Mouse (Mus musculus) adrenal gland (tissue): ENCODE measurements around the gene Setd1a.
"Not testable (repeated sequence)": the region's sequence is repeated elsewhere in the genome, so short reads cannot be mapped to it uniquely, and the experiment has no call there.

ENCODE experiments used
- intact Hi-C: fragments of 180-260 bp; cut with DNase I; formaldehyde crosslinking; loops from one replicate; pipeline ENCODE4 v1.15.1; 2025
- long read RNA-seq, 2 experiments: library from polyadenylated mRNA; unstranded; transcript quantifications; one replicate each; pipeline ENCODE4 v2.0.0; 2020; ENCODE audit warnings: borderline replicate concordance in 1 of 2; ENCODE audit not compliant: insufficient replicate concordance in 1 of 2

Setd1a gene
- long read RNA-seq, experiment 1, partial matches to known transcripts: 2 of 3 reads
- long read RNA-seq, experiment 1, other reads (novel, unspliced or antisense): 1 of 3 reads
- long read RNA-seq, experiment 2, partial matches to known transcripts: 0 of 1 reads
- long read RNA-seq, experiment 2, other reads (novel, unspliced or antisense): 1 of 1 reads

DNA sequence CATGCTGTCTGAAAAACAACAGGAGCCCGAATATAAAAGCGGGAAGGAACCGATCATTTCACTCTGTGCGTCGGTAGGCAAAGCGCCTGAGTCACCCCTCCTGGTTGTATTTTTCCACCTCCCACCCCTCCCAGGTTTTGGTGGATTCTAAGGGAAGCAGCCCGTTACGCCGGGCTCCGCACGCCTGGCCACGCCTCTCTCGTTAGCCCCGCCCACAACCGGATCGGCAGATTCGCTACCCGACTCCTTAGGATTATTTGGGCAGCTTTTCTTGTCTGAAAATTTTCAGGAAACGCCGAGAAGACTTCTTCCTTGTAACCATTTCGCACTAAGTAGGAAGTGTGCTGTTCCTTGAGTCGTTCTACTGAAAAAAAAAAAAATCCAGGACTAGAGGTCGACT lies at the start of gene Setd1a:
TSS of gene Setd1a (plus strand) at position 245 of the 400 bp plus-strand sequence.
- intact Hi-C loops: no loop called here

DNA sequence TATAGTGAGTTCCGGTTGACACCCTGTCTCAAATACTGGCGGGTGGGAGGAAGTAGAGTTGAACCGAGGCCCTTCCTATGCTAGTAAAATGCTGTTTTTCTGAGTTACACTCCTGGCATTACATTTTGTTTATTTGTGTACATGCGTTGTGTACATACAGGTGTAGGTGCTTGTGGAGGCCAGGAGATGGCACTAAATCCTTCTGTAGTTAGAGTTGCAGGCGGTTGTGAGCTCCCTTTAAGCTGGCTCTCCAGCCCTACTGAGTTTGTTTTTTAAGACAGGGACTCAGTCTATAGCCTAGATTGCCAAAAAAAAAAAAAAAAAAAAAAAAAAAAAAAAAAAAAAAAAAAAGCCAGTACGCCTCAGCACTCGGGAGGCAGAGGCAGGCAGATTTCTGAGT lies 48.6 kb upstream of the Setd1a start:
- intact Hi-C loops: no loop called here

DNA sequence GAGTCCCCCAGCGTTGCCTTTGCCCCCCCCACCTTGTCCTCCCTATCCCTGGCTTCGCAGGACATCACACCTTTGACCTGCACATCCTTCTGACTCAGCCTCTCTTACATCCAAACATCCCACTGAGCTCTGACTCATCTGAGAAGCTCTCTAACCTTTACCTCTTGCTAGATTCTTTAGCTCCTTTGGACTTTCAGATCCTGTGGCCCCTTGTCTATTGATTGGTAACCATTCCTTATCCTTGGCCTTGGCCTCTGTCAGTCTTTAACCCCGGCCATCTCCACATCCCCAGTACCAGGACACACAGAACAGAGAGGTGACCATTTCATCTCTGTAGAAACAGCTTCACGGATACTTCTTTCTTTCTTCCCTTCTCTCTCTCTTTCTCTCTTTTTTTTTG lies 46.3 kb upstream of the Setd1a start:
- intact Hi-C loops: no loop called here

DNA sequence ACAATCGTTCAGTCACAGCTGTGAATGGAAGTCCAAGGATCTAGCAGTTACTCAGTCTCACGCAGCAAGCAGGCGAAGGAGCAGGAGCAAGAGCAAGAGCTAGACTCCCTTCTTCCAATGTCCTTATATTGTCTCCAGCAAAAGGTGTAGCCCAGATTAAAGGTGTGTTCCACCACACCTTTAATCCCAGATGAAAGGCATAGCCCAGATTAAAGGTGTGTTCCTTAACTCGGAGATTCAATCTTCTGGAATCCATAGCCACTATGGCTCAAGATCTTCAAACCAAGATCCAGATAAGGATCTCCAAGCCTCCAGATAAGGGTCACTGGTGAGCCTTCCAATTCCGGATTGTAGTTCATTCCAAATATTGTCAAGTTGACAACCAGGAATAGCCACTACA lies 44.4 kb upstream of the Setd1a start, which contains the start of gene Ctf2:
TSS of gene Ctf2 (minus strand) at position 101 of the 400 bp plus-strand sequence.
- intact Hi-C loops: not testable (repeated sequence)

DNA sequence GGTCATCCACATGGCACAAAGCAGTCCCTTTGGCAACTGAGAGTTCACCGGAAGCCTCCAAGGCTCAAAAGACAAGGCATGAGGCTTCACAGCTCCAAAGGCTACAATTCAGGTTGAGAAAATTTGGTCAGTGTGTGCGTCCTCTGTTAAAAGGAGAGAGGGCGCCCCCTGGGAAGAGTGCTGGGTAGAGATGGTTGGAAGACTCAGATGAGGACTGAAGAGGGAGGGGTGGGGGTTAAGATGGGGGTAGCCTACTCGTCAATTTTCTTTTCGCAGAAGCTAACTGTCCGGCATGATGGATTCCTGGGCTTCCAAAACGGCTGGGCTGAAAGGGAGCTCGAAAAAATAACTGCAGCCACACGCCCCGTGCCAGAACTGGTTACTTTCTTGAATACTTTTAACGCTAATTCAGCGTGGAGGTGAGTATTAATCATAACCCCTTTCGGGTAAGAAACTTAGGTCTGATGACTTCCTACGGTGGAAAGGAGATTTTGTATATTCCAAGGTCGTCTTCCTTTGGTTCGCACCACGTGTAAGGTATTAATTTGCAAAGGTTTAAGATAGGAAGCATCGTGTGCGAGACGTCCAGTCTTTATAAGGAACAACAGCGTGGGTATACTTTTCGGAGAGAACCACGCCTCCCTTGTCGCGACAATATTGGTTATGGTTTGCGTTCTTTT lies 32.0 kb upstream of the Setd1a start, which contains the start of gene Fbxl19:
TSS of gene Fbxl19 (plus strand) at position 178 of the 680 bp plus-strand sequence.
- intact Hi-C loops: loop anchor here (5.0 kb wide), 1 partner anchor 77 kb away; no protein-coding TSS in a partner anchor

DNA sequence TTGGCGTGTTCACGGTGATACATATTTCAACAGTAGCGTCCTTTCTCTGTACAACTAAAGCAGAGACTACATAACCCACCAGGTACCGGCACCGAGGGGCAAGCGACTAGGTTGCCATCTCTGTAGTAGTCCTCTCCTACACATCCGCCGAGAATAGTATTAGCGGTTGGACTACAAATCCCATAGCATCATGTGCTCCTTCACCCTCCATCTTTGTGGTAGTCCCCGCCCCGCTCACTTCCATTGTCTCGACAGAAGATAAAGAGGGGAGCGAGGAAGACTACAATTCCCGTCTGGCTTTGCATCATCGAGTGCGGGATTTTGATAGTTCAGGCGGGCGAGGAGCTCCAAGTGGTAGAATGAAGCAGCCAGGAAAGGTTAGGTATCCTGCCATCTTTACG lies 31.2 kb upstream of the Setd1a start:
- intact Hi-C loops: no loop called here

DNA sequence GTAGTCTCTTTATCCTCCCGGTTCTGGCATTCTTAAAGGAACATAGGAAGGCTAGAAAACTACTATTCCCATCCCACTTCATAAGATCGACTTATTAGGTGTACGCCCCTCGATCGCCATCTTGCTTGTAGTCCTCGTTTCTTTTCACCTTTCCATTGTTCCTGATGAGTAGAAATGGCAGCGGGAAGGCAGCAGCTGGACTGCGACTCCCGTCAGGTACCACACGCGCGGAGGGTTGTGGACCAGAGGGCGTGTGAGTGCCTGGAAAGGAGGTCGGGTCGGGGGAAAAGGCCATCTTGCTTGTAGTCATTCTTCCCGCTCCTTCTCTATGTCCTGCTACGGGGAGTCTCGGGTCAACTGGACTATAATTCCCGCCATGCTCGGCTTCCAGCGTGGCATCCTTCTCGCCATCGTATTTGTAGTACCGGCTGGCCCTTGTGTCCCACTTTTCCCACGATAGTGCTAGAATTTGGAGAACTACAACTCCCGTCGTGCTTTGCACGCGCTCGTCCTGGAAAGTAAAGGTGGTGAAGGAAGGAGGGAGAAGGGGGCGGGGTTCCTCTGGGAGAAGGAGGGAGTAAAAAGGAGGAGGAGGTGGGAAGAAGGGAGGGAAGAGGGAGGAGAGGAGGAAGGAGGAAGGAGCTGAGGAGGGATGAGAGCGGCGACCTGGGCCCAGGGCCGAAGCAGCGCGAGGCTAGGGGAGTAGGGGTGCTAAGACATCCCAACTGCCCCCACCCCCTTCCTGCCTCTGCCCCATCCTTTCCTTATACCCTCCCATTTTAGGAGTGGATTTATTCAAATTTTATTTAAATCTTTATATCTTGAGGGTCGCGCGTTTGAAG lies 30.6 kb upstream of the Setd1a start:
- intact Hi-C loops: no loop called here

DNA sequence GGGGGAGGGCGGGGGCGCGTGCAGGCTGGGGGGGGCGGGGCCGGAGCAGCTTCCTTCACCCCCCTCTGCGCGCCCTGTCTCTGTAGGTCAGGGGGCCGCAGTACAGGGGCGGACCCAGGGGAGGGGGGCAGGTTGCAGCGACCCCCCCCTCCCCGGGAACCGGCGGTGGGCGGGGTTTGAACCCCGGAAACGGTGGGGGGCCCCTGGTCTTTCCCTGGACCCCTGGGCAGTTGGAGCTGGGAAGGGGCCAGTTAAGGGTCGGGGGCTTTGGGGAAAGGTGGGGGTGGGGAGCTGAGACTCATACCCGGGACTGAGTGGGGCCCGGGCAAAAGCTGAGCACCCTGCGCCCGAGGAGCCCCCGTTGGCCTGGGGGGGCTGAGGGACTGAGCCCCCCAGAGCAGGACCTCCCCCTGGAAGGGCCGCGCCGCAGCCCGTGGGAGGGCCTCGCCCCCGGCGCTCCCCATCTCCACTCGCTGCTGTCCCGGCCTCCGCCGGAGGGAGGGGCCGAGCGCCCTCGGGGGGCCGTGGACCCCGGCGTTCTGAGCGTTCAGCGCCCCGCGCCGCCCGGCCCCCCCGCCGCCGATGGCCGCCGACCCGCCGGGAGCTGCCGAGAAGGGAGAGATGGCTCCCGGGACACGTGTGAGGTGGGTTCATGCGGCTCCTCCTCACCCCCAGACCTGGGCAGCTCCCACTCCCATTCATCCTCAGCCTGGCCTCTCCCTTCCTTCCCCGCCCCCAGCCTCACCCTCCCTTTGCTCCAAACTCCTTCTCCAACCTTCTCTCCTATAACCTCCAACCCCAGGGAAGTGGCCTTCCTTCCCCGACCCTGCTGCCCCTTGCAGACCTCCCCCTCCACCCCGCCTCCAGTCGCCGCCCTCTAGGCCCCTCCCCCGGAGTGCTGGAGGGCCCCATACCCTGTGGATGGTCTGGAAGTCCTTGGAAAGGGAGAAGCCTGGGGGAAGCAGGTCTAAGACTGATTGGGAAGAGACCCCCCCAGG lies 29.7 kb upstream of the Setd1a start:
- intact Hi-C loops: no loop called here

DNA sequence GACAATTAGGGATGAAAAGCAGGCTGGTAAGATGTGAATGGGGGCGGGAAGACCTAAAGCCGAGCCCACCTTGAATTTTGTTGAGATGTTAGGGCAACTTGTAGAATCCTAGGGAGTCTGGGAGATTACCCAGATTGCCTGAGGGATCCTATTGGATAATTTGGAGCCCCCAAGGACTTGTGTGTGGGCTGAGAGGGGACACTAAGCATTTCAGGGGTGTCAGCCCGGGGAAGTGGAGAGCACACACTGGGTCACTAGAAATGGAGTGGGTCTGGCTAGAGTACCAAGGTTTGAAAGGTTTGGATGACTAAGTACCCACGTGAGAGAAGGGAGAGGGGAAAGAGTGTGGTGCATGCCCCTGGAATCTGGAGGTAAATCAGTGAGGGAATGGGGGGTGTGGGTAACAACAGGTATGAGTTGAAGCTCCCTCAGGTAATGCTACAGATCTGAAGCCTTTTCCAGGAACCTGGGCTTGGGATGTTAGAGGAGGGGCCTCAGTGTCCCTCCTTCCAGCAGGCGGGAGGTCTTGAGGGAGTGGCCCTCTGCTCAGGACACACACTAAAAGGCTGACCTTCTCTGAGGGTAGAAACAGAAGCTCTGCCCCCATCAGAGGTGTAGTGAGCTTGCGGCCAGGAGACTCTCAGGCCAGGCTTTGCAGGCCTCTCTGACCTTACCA lies 28.8 kb upstream of the Setd1a start:
- intact Hi-C loops: no loop called here

DNA sequence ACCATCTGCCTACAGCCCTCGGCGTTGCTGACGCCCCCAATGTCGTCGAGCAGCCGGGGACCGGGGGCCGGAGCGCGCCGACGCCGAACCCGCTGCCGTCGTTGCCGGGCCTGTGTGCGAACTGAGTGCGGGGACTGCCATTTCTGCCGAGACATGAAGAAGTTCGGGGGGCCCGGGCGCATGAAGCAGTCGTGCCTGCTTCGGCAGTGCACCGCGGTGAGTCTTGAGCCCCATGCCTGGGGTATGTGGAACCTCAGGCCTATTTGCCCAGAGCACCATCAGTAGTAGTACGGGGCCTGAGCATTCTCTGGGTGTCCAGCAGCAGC lies 28.3 kb upstream of the Setd1a start:
- intact Hi-C loops: no loop called here

DNA sequence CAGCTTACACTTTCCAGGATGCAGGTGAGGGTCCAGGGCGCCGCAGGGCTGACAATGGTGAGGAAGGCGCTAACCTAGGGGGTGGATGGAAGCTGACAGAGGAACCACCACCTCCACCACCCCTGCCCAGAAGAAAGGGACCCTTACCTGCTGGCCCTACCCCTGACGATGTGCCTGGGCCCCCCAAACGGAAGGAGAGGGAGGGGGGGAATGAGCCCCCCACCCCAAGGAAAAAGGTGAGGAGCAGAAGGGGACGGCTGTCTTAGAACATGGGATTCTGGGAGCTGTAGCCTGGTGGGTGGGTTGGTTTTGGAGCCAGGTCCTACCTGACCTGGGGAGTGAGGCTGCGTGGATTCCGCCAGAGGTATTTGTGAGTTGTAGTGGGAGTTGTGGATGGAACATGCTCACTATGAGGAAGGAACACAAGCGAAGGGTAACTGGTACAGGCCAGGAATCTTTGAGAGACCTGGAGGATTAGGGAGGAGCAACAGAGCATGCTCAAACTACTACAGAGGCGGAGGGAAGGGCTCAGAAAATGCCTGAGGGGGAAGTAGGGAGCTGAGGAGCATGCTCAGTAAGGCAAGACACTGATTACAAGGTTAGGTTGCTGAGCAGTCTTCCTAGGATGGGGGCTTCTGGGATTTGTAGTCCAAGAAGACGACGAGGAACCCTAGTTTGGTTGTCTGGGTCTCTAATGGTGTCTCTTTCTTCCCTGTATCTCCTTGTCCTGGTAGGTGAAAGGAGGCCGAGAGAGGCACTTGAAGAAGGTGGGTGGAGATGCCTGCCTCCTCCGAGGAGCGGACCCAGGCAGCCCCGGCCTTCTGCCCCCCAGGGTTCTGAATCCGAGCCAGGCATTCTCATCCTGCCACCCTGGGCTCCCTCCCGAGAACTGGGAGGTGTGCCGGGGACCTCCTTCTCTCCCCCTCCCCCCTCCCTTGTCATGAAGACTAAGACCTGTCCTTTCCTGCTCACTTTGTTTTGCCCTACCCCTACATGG lies 26.0 kb upstream of the Setd1a start:
- intact Hi-C loops: no loop called here

DNA sequence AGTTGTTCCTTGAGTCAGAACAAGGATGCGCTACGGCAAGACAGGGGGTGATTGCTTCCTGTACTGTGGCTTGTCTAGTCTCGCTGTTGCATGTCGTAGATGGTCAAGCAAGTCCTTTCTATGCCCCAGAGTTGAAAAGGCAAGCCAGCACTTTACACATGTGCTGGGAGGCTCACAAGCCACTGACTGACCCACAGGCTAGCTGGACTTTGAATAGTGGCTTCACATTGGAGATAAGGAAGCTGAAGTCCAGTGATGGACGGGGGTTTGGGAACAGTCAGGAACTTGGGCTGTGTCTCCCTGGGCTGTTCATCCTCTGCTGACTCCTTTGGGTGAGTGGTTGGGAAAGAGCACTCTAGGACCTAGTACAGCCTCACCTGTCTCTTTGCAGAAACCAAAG lies 24.9 kb upstream of the Setd1a start:
- intact Hi-C loops: no loop called here

DNA sequence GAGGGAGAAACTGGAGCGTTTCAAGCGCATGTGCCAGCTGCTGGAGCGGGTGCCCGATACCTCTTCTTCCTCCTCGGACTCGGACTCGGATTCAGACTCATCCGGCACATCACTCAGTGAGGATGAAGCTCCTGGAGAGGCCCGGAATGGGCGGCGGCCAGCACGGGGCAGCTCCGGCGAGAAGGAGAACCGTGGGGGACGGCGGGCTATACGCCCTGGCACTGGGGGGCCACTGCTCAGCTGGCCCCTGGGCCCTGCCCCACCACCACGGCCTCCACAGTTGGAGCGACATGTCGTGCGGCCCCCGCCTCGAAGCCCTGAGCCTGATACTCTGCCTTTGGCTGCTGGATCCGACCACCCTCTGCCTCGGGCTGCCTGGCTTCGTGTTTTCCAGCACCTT lies 24.4 kb upstream of the Setd1a start:
- intact Hi-C loops: no loop called here

DNA sequence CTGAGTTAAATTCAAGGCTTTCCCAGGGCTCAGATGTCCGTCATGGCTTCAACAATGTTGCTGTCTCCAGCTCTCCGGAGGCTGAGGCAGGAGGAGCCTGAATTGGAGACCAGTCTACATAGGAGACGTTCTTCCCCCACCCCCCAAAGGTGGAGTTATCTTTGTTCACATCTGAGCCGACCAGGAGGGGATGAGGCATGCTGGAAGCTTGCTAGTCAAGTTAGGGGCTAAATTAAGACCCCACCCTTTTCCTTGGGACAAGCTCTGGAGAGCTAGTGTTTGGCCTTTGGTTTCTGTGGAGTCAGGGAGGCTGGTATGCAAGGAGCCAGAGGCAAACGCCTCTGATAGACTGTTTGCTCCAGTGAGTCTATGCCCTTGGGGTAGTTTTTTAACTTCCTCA lies 23.3 kb upstream of the Setd1a start:
- intact Hi-C loops: no loop called here

DNA sequence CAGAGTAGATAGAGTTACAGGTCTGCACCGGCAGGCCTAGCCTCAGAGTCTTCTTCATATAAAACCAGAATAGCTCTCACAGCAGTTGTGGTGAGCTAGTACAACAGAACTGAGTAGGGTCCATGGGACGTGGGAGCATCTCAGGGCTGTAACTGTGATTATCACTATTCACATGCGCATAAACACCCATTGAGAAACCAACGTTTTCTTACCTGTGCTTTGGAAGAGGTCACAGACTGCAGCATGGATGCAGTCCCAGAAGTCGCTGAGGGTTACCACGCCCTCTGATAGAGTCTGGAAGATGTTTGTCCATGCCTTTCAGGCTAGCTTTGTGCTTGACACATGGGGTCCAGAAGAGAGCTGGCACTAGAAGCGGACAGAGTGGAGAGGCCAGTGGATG lies 22.7 kb upstream of the Setd1a start:
- intact Hi-C loops: no loop called here

DNA sequence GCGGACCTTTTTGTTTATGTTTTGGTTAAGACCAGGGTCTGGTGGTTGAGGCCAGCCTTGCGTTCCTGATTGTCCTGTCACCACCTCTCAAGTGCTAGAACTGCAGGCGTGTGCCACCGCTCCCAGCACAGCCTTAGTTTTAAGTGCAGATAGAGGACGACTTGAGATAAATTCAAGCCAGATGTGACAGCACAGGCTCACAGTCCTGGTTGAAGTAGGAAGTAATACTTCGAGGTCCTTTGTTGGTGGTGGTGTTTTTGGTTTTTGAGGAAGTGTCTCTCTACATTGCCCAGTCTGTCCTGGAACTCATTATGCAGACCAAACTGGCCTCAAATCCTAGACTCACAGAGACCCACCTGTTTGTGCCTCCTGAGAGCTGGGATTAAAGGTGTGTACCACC lies 16.8 kb upstream of the Setd1a start:
- intact Hi-C loops: loop anchor here (5.0 kb wide), 1 partner anchor 42 kb away; no protein-coding TSS in a partner anchor

DNA sequence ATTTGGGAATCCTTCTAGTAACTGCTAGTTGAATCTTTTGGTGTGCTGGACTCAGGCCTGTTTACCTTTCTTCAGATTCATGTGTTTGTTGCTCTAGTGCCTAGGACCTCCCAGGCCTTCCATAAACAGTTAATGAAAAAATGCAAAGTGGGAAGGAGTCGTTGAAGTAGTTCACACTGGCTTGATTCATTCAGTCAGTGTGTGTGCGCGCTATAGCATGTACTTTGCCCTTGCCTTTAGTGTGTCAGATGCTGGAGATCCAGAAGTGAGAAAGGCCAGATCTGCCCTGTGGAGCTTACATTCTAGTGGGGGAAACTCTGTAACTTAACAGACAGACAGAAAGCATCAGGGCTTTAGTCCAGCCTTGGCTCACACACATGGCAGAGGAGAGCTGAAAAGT lies 16.0 kb upstream of the Setd1a start:
- intact Hi-C loops: no loop called here

DNA sequence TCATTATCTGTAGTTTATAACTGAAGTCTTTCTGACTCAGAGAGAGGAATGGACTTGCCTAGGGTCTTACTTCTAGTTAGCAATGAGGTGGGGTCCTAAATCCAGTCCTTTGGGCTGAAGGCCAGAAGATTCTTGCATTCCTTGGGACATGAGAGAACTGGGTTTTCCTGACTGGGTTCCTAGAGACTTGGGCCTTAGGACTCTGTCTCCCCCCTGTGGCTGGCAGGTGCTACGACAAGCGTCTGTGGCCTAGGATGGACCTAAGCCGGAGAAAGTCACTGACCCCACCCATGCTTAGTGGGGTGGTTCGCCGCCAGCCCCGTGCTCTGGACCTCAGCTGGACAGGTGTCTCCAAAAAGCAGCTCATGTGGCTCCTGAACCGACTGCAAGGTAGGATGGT lies 15.4 kb upstream of the Setd1a start:
- intact Hi-C loops: no loop called here

DNA sequence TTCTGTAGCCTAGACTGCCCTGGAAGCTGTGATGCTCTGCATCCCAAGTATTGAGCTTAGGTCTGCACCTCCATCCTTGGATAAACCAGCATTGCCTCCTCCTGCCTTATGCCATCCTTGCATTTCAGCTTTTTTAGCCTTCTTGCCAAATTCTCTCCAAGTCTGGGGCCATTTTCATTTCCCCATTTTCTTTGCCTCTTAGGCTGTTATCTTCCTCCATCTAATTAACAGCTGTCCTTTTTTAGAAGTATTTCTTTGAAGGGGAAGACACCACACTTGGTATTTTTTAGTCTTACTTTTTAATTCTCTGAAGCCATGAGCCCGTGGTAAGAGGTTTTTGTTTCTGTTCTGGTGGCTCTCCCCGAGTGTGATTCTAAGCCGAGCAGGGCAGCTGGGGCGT lies 12.8 kb upstream of the Setd1a start:
- intact Hi-C loops: no loop called here
